Mouse (Mus musculus): ENCODE measurements around the gene Oprm1.

Oprm1 gene

GRCm38 (mm10) chr10:7077971-7078370 lies 319.7 kb downstream of the Oprm1 start:
- intact Hi-C loops (cut with DNase I), result loop anchor here (2.0 kb wide), 1 partner anchor 193 kb away; no protein-coding TSS in a partner anchor
